Mouse (Mus musculus) brain, embryonic 14.5 days (tissue): ENCODE data around the gene Ssc5d. TPM values are rescaled to one million over a fixed set of nuclear protein-coding genes. Genes with fewer than 3 reads are reported as not detected.

Experiments
- DNase-seq: peaks from one replicate; pipeline ENCODE4 v3.0.0-alpha.2; 2011; ENCODE audit warnings: low read depth
- CTCF ChIP-seq: fragments of 200-500 bp; IDR thresholded peaks from 2 replicates; pipeline ENCODE4 v1.5.1; 2012; ENCODE audit warnings: inconsistent platforms, mild to moderate bottlenecking, moderate library complexity, borderline replicate concordance; ENCODE audit not compliant: insufficient read depth, insufficient read length; ENCODE audit errors: extremely low read depth
- POLR2A ChIP-seq: fragments of 200-500 bp; IDR thresholded peaks from 2 replicates; pipeline ENCODE4 v1.6.1; 2012; ENCODE audit warnings: mild to moderate bottlenecking, inconsistent platforms, borderline replicate concordance; ENCODE audit not compliant: poor library complexity, insufficient read depth, insufficient read length, severe bottlenecking; ENCODE audit errors: extremely low read depth
- polyA plus RNA-seq: library from polyadenylated mRNA; depleted of rRNA; stranded (reverse); fragments of >200 nt; gene quantifications from 2 replicates; pipeline ENCODE4 v1.2.3, GENCODE M21; 2012

Ssc5d gene
- polyA plus RNA-seq, 1 experiment, result 3.6 TPM

DNA sequence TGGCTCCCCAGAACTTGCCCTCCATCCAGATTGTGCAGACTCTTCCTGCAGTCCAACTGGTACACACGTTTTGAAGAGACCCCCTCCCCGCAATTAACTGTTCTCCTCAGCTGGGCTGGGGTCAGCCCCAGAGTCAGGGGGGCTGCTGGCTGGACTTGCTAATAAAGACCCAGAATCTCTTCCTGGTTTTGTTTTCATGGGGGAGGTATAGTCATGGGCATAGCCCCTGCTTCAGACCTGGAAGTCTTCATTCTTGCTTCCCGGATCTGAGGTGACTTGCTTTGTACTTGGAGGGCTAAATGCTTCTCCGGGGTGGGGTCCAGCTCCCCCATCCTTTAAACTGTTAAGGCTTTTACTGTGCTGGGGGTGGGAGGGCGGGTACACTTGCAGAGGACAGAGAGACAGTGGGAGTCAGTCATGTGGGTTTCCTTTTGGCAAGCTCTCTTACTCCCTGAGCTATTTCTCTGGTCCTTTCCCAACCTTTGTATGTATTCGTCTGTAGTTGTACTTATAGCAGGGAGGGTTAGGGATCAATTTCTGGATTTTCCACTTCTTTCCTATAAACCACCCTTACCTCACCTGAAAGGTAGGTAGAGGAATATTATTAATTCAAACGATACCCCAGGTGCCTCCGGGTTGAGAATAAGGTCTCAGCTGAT, 3.6 kb upstream of the Ssc5d start, which contains the start of gene Nat14:
Gene Nat14 (plus strand): TSS at position 205 of the 659 bp plus-strand sequence.
- DNase-seq, result no peak
- TF ChIP-seq POLR2A (no peak), CTCF (no peak)

DNA sequence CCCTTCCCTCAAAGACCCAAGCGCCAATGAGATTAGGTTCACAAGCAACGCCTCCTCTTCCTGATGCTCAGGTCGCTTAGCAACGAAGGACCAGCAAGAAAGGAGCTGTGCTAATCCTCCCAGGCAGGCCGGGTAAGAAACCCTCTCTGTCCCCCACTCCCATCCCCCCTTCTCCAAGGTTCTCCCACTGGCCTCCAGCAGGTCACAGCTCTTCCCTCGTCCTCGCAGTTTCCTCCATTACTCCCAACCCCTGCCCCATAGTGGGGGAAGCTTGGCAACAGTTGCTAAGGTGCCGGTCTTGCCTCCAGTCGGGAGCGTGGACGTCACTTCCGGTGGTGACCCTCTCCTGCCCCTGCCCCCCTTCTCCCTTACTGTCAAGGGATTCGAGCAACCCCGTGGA, 3.1 kb upstream of the Ssc5d start:
- DNase-seq, result peak; percentile 98
- TF ChIP-seq CTCF, result no peak
- TF ChIP-seq POLR2A, result 0 out of 2 replicates have a peak, but pooled peaks have one; percentile 25

DNA sequence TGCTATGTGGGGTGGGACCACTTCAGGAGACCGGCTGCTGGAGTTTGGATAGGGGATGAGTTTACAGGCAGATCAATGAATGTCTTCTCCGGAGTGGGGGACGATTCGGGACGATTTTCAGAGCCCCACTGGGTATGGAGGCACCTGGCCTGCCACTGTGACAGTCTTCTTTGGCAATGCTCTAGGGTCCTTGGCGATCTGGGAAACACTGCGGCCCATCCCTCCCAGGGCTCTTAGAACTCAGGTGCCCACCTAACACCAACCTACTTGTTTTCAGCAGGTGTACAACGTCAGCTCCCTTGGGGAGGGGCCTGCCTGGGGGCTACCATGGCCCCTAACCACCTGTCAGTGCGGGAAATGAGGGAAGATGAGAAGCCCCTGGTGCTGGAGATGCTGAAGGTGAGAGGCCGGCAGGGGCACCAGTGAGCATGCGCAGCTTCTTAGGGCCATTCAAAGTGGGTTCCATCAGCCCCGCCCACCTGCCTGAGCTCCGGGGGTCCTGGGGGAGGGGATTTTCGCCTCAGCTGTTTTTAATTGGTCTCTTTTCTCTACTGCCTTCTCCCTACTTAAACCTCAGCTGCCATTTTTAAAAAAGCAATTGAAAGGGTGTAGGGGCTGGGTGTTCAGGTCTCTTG, 2.5 kb upstream of the Ssc5d start:
- DNase-seq, result peak; percentile 97
- TF ChIP-seq POLR2A, result no peak
- peak; percentile 51; the same call in 1 of the 2 replicates for TF ChIP-seq CTCF

DNA sequence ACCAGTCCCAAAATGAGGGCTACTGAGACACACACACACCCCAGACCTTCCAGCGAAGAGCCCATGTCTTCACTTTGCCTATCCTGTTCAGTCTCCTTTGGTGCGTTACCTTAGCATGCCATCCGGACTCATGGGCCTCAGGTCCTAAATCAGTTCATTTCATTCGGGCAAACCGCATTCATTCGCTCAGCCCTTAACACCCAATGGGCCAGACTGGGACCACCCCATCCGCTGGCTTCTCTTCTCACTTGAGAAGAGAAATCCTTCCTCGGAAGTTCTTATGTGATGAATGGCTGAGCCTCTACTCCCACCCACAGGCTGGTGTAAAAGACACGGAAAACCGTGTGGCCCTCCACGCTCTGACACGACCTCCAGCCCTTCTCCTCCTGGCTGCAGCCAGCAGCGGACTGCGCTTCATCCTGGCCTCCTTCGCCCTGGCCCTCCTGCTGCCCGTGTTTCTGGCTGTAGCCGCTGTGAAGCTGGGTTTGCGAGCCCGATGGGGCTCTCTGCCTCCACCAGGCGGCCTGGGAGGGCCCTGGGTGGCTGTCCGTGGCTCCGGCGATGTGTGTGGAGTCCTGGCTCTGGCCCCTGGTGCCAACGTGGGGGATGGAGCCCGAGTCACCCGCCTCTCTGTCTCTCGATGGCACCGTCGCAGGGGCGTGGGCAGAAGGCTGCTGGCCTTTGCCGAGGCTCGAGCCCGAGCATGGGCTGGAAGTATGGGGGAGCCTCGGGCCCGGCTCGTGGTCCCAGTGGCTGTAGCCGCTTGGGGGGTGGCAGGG, 1.8 kb upstream of the Ssc5d start:
- TF ChIP-seq POLR2A (no peak), CTCF (peak; percentile 40; the same call in 1 of the 2 replicates)
- peak; percentile 63 for DNase-seq

DNA sequence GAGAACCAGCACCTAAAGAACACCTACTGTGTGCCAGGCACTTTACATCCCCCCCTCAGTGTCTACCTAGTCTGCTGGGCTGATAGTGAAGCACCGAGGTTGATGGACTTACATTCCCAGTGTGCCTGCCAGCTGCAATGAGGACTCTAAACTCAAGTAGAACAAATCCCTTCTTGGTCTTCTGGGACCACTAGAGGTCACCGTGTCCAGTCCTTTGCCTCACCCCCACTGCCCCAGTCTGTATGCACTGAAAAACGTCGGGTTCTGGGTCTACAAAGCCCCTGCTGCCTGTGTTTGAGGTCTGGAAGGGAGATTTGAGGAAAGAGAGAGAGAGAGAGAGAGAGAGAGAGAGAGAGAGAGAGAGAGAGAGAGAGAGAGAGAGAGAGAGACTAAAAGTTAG, 1.1 kb upstream of the Ssc5d start:
- no peak for TF ChIP-seq POLR2A
- no peak for TF ChIP-seq CTCF
- DNase-seq, result peak; percentile 50

DNA sequence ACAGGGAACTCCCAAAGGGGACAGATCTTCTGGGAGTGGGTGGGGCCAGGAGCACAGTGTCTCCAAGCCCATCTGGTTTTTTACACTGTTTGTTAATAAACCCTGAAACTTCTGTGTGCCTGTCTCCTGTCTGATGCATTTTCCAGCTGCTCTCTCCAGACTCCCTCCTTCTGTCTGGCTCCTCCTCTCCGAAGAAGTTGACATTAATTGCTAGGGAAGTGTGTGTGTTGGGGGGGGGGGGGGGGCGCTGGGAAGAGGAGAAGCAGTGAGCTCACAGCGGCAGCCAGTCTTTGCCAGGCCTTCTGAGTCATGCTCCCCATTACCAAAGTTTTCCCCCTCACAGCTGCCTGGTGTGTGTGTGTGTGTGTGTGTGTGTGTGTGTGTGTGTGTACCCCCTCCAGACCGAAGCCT, 689 bp upstream of the Ssc5d start:
- peak; percentile 81 for DNase-seq

DNA sequence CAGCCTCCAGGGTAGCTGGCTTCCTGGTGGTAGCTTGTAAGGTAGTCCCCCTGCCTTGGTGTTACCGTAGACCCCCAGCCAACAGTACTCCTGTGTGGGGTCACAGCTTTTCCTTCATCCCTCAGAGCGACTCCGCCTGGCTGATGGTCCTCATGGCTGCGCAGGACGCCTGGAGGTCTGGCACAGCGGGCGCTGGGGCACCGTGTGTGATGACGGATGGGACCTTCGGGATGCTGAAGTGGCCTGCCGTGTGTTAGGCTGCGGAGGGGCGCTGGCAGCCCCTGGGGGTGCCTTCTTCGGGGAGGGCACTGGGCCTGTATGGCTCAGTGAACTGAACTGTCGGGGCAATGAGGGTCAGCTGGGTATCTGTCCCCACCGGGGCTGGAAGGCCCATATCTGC, 1.3 kb downstream of the Ssc5d start:
- no peak for TF ChIP-seq POLR2A
- no peak for DNase-seq

More for the DNA sequence above, 689 bp upstream of the Ssc5d start:
- TF ChIP-seq POLR2A (no peak), CTCF (no peak)

DNA sequence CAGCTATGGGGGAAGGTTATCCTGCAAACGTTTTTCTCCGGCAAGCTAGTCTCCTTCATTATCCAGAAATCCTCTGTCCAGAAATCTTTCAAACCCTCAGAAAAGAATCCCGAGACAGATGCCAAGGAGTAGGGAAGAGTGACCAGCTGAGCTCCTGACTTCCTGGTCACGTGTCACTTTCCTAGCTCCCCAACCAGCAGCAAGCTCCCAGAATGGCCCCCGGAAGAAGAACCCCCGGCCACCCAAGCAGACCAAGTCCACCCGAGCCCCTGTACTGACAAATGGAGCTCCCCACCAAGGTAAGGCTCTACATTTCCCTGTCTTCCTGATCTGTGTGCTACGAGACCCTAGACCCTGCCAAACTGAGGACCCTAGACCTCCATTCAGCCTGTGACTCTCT, 2.1 kb downstream of the Ssc5d start:
- TF ChIP-seq POLR2A (no peak), CTCF (no peak)
- DNase-seq, result no peak

DNA sequence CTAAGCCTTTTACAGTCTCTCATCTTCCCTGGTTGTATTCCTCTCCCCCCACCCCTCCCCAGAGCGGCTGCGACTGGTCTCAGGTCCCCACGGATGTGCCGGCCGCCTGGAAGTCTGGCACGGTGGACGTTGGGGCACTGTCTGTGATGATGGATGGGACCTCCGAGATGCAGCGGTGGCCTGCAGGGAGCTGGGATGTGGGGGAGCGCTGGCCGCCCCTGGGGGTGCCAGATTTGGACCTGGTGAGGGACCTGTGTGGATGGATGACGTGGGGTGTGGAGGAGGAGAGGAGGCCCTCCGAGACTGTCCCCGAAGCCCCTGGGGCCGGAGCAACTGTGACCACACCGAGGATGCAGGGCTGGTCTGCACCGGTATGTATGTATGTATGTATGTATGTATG, 2.7 kb downstream of the Ssc5d start:
- no peak for TF ChIP-seq CTCF
- TF ChIP-seq POLR2A, result no peak
- DNase-seq, result no peak

DNA sequence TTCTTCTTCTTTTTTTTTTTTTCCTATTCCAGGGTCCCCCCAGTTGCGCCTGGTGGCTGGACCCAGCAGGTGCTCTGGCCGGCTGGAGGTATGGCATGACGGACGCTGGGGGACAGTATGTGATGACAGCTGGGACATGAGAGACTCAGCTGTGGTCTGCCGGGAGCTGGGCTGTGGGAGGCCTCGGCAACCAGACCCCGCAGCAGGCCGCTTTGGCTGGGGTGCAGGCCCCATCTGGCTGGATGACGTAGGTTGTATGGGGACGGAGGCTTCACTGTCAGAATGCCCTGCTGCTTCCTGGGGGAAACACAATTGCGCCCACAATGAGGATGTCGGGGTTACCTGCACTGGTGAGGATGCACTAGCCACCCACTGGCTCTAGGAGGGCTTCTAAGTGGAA, 7.5 kb downstream of the Ssc5d start:
- no peak for DNase-seq
- TF ChIP-seq CTCF (no peak), POLR2A (no peak)

DNA sequence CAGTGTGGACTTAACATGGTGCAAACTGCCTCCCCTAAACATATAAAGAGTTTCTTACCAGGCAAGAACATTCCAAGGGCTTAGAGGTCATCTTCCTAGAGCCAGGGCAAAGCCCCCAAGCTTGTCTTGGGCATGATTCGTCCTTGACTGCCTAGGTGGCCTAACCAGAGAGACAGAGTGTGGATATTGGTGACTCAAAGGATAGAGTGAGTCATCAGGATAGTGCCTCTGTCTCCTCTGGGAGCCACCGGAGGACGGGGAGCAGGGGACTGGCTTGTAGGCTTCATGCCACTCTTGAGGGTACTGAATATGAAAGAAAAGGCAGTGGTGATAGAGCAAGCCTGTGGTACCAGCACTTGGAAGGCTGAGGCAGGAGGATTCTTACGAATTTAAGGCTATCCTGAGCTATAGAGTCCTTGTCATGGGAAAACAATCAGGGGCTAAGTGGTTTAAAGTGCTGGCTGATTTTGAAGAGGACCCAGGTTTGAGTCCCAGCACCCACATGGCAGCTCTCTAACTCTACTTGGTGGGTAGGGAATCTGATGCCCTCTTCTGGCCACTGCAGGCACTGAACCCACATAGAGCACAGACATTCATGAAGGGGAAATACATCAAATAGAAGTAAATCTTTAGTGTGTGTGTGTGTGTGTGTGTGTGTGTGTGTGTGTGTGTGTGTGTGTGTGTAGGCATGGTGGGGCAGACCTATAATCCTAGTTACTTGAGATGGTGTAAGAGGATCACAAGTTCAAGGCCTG, 8.8 kb downstream of the Ssc5d start:
- DNase-seq, result no peak
- TF ChIP-seq POLR2A, result no peak
- no peak for TF ChIP-seq CTCF

DNA sequence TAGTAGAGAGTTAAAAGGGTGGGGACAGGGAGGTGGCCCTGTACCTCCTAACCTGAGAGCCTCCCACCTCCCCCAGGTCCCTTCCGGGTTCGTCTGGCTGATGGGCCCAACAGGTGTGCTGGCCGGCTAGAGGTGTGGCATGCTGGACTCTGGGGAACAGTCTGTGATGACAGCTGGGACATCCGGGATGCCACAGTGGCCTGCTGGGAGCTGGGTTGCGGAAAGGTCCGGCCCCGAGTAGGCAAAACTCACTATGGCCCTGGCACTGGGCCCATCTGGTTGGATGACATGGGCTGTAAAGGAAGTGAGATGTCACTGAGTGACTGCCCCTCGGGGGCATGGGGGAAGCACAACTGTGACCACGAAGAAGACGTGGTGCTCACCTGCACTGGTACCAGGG, 11.2 kb downstream of the Ssc5d start:
- no peak for DNase-seq
- TF ChIP-seq POLR2A (no peak), CTCF (no peak)
